Mouse (Mus musculus): ENCODE data around the gene Pcp4. TPM values are rescaled to one million over a fixed set of nuclear protein-coding genes. Genes with fewer than 3 reads are reported as not detected.

Gene Pcp4
- polyA plus RNA-seq, 1 experiment from 2014 or later, result 92.0 TPM

GRCm38 (mm10) chr16:96559796-96560195, 92.4 kb downstream of the Pcp4 start:
- H3K9ac ChIP-seq (ENCODE audit: low read depth, low read length), result no peak overlapping the region
- ATAC-seq (ENCODE audit: low FRiP score) (no peak), DNase-seq (ENCODE audit: low spot score) (no peak)
- H3K4me2 ChIP-seq (replicated peaks; ENCODE audit: low read depth, low read length), result no peak overlapping the region
- H3K27ac ChIP-seq (ENCODE audit: low read depth, low read length), result no peak overlapping the region
- H3K4me1 ChIP-seq (replicated peaks; ENCODE audit: control insufficient read depth, insufficient read depth, low read length), result peaks cover 3% of the 10 kb centered on the region; the same call in 1 of the 2 replicates
- H3K36me3 ChIP-seq (ENCODE audit: control insufficient read depth, insufficient read depth, low read length), result no peaks in the 10 kb centered on the region
- no peak overlapping the region for H3K4me3 ChIP-seq (ENCODE audit: low read depth, low read length)
- no peaks in the 10 kb centered on the region for H3K9me3 ChIP-seq (ENCODE audit: control insufficient read depth, low read length)
- H3K27me3 ChIP-seq (ENCODE audit: control insufficient read depth, insufficient read depth, low read length), result no peaks in the 10 kb centered on the region

DNA sequence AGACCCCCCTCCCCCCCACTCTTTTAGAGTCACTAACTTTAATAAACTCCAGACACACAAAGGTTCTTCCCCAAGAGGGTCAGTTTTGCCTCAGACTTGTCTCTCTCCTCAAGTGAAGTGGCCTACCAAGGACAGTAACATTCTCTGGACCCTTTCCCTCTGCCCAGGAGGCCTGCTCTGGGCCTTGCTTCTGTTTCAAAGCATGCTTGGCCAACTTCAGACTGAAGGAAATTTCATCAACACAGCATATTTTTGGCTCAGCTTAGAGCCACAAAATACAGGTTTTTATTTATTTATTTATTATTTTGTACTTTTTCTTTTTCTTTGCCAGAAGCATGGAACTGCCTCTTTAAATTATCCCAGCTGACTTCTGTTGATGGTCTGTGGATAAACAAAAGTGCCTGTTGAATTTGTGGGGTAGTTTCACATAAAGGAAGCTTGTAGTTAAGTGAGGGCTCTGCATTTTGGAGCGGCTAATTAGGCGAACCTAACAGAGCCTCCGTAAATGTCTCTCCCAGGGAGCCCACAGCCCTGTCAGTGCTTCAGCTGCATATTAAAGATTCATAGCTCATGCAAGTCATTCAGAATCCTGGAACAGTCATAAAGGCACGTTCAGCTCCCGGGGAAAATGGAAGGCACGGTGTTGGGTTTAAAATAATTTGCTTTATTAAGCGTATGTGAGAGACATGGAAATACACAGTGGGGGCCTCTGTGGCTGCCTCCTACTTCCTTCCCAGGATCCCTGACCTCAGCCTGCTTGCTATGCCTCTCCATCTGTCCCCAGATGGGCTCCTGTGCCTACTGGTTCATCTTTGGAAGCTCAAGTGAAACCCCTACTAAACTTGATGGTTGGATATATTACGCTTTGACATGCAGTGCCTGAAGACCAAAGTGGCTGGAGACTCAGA, 96.2 kb downstream of the Pcp4 start:
- Histone ChIP-seq H3K27me3 (ENCODE audit: control insufficient read depth, insufficient read depth, low read length) (no peaks in the 10 kb centered on the region), H3K9me3 (ENCODE audit: control insufficient read depth, low read length) (no peaks in the 10 kb centered on the region), H3K4me3 (ENCODE audit: low read depth, low read length) (no peak overlapping the region), H3K4me2 (replicated peaks; ENCODE audit: low read depth, low read length) (no peak overlapping the region), H3K27ac (ENCODE audit: low read depth, low read length) (no peak overlapping the region), H3K9ac (ENCODE audit: low read depth, low read length) (no peak overlapping the region), H3K36me3 (ENCODE audit: control insufficient read depth, insufficient read depth, low read length) (no peaks in the 10 kb centered on the region), H3K4me1 (replicated peaks; ENCODE audit: control insufficient read depth, insufficient read depth, low read length) (peaks cover 3% of the 10 kb centered on the region; the same call in 1 of the 2 replicates)
- no peak for DNase-seq (ENCODE audit: low spot score)
- ATAC-seq (ENCODE audit: low FRiP score), result no peak
- 59% methylated on average over 8 of the region's 8 CpGs for WGBS

- no peaks in the 10 kb centered on the region for H3K36me3 ChIP-seq (ENCODE audit: control insufficient read depth, insufficient read depth, low read length)
- no peak overlapping the region for H3K27ac ChIP-seq (ENCODE audit: low read depth, low read length)
- H3K4me2 ChIP-seq (replicated peaks; ENCODE audit: low read depth, low read length), result no peak overlapping the region
- no peak overlapping the region for H3K9ac ChIP-seq (ENCODE audit: low read depth, low read length)
- no peaks in the 10 kb centered on the region for H3K27me3 ChIP-seq (ENCODE audit: control insufficient read depth, insufficient read depth, low read length)
- H3K4me3 ChIP-seq (ENCODE audit: low read depth, low read length), result no peak overlapping the region
- 66% methylated on average over 3 of the region's 3 CpGs for WGBS
- no peaks in the 10 kb centered on the region for H3K4me1 ChIP-seq (replicated peaks; ENCODE audit: control insufficient read depth, insufficient read depth, low read length)
- ATAC-seq (ENCODE audit: low FRiP score) (no peak), DNase-seq (ENCODE audit: low spot score) (no peak)
- no peaks in the 10 kb centered on the region for H3K9me3 ChIP-seq (ENCODE audit: control insufficient read depth, low read length)
These were observed 100.0 kb downstream of the Pcp4 start for GRCm38 (mm10) chr16:96567428-96567827.

Other genes with a start within 250 kb of the Pcp4 start
- 1.0 TPM in 2 replicates for gene B3galt5, start 231.8 kb upstream of the Pcp4 start, polyA plus RNA-seq (2014; fragmentation: Nextera tagmentation; extraction: Ambion mirVana)
- not detected in 2 replicates for gene Itgb2l, start 24.0 kb upstream of the Pcp4 start, polyA plus RNA-seq (2014; fragmentation: Nextera tagmentation; extraction: Ambion mirVana)

All from hindbrain, embryonic 11.5 days (tissue).